Mouse (Mus musculus): ENCODE measurements at regions not wholly inside any gene's neighbourhood (a gene's known extent, or its start where the extent isn't known, plus 50 kb on each side); places are given as distances from the start of the nearest gene placed in this dataset.

- H3K27ac ChIP-seq (ENCODE audit: control insufficient read depth, insufficient read depth, low read depth, low read length), result no peak overlapping the region
- no peak overlapping the region for H3K4me3 ChIP-seq (ENCODE audit: control insufficient read depth, low read depth, low read length)
- H3K36me3 ChIP-seq (ENCODE audit: control insufficient read depth, insufficient read depth, low read length), result no peaks in the 10 kb centered on the region
- no peaks in the 10 kb centered on the region for H3K27me3 ChIP-seq (ENCODE audit: control insufficient read depth, insufficient read depth, low read length)
- no peaks in the 10 kb centered on the region for H3K4me1 ChIP-seq (ENCODE audit: control insufficient read depth, insufficient read depth, low read length)
- TF ChIP-seq CTCF (IDR thresholded peaks at IDR 0.05; ENCODE audit: control insufficient read depth, insufficient read depth, insufficient replicate concordance, low read depth, low read length) (no peak), POLR2A (IDR thresholded peaks at IDR 0.05; ENCODE audit: control insufficient read depth, low read depth, low read length) (no peak)
Observed at GRCm38 (mm10) chr9:68462755-68463154, 190.8 kb upstream of the Rora start.

DNA sequence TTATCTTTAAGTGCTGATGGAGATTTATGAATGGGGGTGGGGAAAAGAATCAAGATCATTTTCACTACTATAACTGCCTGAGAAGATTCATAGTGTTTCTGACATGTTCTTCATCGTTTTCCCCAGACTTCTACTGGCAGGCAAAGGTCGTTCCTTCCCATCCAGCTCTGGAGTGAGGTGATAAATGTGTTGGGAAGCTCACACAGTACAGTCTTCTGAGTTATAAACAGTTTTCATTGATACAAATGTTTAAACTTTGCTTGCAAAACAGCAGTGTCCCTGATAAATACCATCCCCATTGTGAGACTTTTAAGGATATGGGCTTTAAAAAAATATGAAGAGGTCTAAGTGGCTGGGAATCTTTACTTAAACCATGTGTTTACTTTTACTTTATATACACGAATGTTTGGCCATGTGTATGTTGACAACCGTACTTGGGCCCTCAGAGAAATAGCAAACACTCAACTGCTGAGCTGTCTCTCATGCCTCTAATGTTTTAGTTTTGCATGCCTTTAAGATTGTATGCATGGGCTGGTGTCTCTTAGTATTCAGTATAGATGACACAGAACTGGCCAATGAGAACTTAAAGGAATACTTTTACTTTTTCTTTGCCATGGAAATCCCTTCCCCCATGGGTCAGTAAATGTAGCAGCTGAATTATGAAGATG lies 189.8 kb upstream of the Rora start:
- Histone ChIP-seq H3K27me3 (ENCODE audit: control insufficient read depth, insufficient read depth, low read length) (no peaks in the 10 kb centered on the region), H3K4me1 (ENCODE audit: control insufficient read depth, insufficient read depth, low read length) (no peaks in the 10 kb centered on the region)
- no peak for TF ChIP-seq CTCF (IDR thresholded peaks at IDR 0.05; ENCODE audit: control insufficient read depth, insufficient read depth, insufficient replicate concordance, low read depth, low read length)
- TF ChIP-seq POLR2A (IDR thresholded peaks at IDR 0.05; ENCODE audit: control insufficient read depth, low read depth, low read length), result no peak

GRCm38 (mm10) chr9:68466671-68467070 lies 186.9 kb upstream of the Rora start:
- no peak for TF ChIP-seq CTCF (IDR thresholded peaks at IDR 0.05; ENCODE audit: control insufficient read depth, insufficient read depth, insufficient replicate concordance, low read depth, low read length)
- no peak for TF ChIP-seq POLR2A (IDR thresholded peaks at IDR 0.05; ENCODE audit: control insufficient read depth, low read depth, low read length)
- Histone ChIP-seq H3K27me3 (ENCODE audit: control insufficient read depth, insufficient read depth, low read length) (no peaks in the 10 kb centered on the region), H3K36me3 (ENCODE audit: control insufficient read depth, insufficient read depth, low read length) (no peaks in the 10 kb centered on the region), H3K27ac (ENCODE audit: control insufficient read depth, insufficient read depth, low read depth, low read length) (no peak overlapping the region), H3K4me3 (ENCODE audit: control insufficient read depth, low read depth, low read length) (no peak overlapping the region), H3K4me1 (ENCODE audit: control insufficient read depth, insufficient read depth, low read length) (no peaks in the 10 kb centered on the region)

More for the DNA sequence above, 189.8 kb upstream of the Rora start:
- Histone ChIP-seq H3K36me3 (ENCODE audit: control insufficient read depth, insufficient read depth, low read length) (no peaks in the 10 kb centered on the region), H3K27ac (ENCODE audit: control insufficient read depth, insufficient read depth, low read depth, low read length) (no peak overlapping the region), H3K4me3 (ENCODE audit: control insufficient read depth, low read depth, low read length) (no peak overlapping the region)

DNA sequence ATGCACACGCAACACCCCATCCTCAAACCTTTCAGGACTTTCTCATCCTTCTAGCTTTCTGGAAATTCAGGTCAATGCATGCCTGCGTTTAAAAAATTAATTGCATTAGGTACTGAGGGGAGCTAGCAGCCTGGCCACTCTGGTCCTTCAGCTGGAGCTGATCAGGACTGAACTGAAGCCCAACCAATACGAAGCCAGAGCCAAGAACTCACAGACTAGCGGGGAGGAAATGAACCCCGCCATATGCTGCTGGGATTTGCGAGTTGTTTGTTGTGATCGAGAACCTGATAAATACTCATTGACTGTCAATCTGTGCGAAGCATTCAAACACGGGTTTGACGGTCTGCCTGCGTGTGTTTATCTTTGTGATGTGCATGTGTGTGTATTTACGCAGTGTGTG lies 177.2 kb upstream of the Rora start:
- Histone ChIP-seq H3K4me3 (ENCODE audit: control insufficient read depth, low read depth, low read length) (no peak overlapping the region), H3K27me3 (ENCODE audit: control insufficient read depth, insufficient read depth, low read length) (no peaks in the 10 kb centered on the region), H3K4me1 (ENCODE audit: control insufficient read depth, insufficient read depth, low read length) (no peaks in the 10 kb centered on the region), H3K27ac (ENCODE audit: control insufficient read depth, insufficient read depth, low read depth, low read length) (no peak overlapping the region), H3K36me3 (ENCODE audit: control insufficient read depth, insufficient read depth, low read length) (no peaks in the 10 kb centered on the region)
- no peak for TF ChIP-seq CTCF (IDR thresholded peaks at IDR 0.05; ENCODE audit: control insufficient read depth, insufficient read depth, insufficient replicate concordance, low read depth, low read length)
- no peak for TF ChIP-seq POLR2A (IDR thresholded peaks at IDR 0.05; ENCODE audit: control insufficient read depth, low read depth, low read length)

GRCm38 (mm10) chr9:68477466-68477865 lies 176.1 kb upstream of the Rora start:
- no peaks in the 10 kb centered on the region for H3K4me1 ChIP-seq (ENCODE audit: control insufficient read depth, insufficient read depth, low read length)
- H3K27ac ChIP-seq (ENCODE audit: control insufficient read depth, insufficient read depth, low read depth, low read length), result no peak overlapping the region
- H3K27me3 ChIP-seq (ENCODE audit: control insufficient read depth, insufficient read depth, low read length), result no peaks in the 10 kb centered on the region
- H3K36me3 ChIP-seq (ENCODE audit: control insufficient read depth, insufficient read depth, low read length), result no peaks in the 10 kb centered on the region
- H3K4me3 ChIP-seq (ENCODE audit: control insufficient read depth, low read depth, low read length), result no peak overlapping the region
- TF ChIP-seq POLR2A (IDR thresholded peaks at IDR 0.05; ENCODE audit: control insufficient read depth, low read depth, low read length) (no peak), CTCF (IDR thresholded peaks at IDR 0.05; ENCODE audit: control insufficient read depth, insufficient read depth, insufficient replicate concordance, low read depth, low read length) (no peak)

GRCm38 (mm10) chr9:68486646-68487045 lies 166.9 kb upstream of the Rora start:
- Histone ChIP-seq H3K27ac (ENCODE audit: control insufficient read depth, insufficient read depth, low read depth, low read length) (no peak overlapping the region), H3K27me3 (ENCODE audit: control insufficient read depth, insufficient read depth, low read length) (no peaks in the 10 kb centered on the region), H3K4me1 (ENCODE audit: control insufficient read depth, insufficient read depth, low read length) (no peaks in the 10 kb centered on the region), H3K4me3 (ENCODE audit: control insufficient read depth, low read depth, low read length) (no peak overlapping the region), H3K36me3 (ENCODE audit: control insufficient read depth, insufficient read depth, low read length) (no peaks in the 10 kb centered on the region)
- TF ChIP-seq POLR2A (IDR thresholded peaks at IDR 0.05; ENCODE audit: control insufficient read depth, low read depth, low read length), result no peak
- no peak for TF ChIP-seq CTCF (IDR thresholded peaks at IDR 0.05; ENCODE audit: control insufficient read depth, insufficient read depth, insufficient replicate concordance, low read depth, low read length)

GRCm38 (mm10) chr9:68491151-68491550 lies 162.4 kb upstream of the Rora start:
- no peaks in the 10 kb centered on the region for H3K4me1 ChIP-seq (ENCODE audit: control insufficient read depth, insufficient read depth, low read length)
- H3K27me3 ChIP-seq (ENCODE audit: control insufficient read depth, insufficient read depth, low read length), result no peaks in the 10 kb centered on the region
- no peak for TF ChIP-seq POLR2A (IDR thresholded peaks at IDR 0.05; ENCODE audit: control insufficient read depth, low read depth, low read length)
- TF ChIP-seq CTCF (IDR thresholded peaks at IDR 0.05; ENCODE audit: control insufficient read depth, insufficient read depth, insufficient replicate concordance, low read depth, low read length), result no peak
- H3K36me3 ChIP-seq (ENCODE audit: control insufficient read depth, insufficient read depth, low read length), result no peaks in the 10 kb centered on the region
- H3K27ac ChIP-seq (ENCODE audit: control insufficient read depth, insufficient read depth, low read depth, low read length), result no peak overlapping the region
- H3K4me3 ChIP-seq (ENCODE audit: control insufficient read depth, low read depth, low read length), result no peak overlapping the region

Measured in testis, adult 2 months (tissue).